Mouse (Mus musculus) CD4-positive, CD25-positive, alpha-beta regulatory T cell, adult 4 months (primary cell): ENCODE data around the gene Prrc2b. TPM values are rescaled to one million over a fixed set of nuclear protein-coding genes. Genes with fewer than 3 reads are reported as not detected.

Experiments used
- ATAC-seq: one replicate; pipeline ENCODE4 v1.8.0; 2017
- polyA plus RNA-seq, 2 experiments: library from polyadenylated mRNA; unstranded; fragments of 100-300 nt; shearing (Covaris generic); gene quantifications; one replicate each; pipeline ENCODE4 v1.2.1; 2017

Gene Prrc2b
- polyA plus RNA-seq, 2 experiments from 2014 or later, result 31.7 to 32.9 TPM

DNA sequence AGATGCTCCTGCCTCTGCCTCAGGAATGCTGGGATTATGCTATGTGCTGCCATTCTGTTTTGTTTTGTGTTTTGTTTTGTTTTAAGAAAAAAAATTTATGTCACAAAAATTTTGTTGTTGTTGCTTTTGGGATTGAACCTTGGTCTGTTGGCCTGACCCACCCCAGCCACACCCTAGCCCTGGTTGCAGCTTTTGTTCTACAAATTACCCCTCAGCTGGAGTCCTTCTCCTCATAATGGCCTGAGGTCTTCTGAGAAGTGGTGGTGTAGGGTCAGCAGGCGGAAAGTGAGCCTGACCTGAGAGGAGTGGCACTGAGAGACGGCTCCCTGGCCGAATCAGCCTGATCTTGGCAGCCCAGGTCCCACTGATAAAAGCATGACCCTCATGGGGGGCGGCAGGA, 11.8 kb downstream of the Prrc2b start:
- no peak for ATAC-seq

DNA sequence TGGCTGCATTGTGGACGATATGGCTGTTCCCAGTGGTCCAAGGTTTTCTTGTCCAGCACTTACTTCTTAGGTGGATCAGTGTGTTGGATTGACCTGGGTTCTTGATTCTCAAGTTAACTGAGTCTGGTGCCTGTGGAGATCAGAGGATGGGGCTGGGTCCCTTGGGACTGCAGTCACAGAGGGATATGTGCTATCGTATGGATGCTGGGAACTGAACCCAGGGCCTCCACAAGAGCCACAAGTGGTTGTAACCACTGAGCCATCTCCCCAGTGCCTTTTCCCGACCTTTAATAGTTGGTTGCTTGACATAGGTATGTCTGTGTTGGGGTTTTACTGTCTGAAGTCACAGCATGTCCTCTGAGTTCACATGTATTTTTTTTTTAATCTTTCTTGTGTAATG, 12.2 kb downstream of the Prrc2b start:
- no peak for ATAC-seq

DNA sequence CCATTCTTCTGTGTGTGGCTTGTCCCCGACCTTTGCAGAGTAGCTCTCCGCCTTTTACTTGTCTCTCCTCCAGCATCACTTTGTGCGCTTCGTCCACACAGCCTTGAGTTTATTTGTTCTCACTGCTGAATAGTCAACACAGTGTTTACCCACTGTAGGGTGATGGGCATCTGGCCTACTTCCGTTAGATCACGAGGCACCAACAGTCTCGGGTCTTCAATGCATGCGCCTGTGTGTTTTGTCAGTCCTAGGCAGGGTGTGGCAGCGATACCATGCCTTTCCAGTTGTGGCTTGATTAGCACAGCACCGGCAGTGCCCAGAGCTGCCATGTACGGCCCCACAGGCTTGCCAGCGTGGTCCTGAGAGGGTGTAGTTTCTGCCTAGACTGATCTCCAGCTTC, 13.6 kb downstream of the Prrc2b start:
- ATAC-seq, result peak; percentile 49

DNA sequence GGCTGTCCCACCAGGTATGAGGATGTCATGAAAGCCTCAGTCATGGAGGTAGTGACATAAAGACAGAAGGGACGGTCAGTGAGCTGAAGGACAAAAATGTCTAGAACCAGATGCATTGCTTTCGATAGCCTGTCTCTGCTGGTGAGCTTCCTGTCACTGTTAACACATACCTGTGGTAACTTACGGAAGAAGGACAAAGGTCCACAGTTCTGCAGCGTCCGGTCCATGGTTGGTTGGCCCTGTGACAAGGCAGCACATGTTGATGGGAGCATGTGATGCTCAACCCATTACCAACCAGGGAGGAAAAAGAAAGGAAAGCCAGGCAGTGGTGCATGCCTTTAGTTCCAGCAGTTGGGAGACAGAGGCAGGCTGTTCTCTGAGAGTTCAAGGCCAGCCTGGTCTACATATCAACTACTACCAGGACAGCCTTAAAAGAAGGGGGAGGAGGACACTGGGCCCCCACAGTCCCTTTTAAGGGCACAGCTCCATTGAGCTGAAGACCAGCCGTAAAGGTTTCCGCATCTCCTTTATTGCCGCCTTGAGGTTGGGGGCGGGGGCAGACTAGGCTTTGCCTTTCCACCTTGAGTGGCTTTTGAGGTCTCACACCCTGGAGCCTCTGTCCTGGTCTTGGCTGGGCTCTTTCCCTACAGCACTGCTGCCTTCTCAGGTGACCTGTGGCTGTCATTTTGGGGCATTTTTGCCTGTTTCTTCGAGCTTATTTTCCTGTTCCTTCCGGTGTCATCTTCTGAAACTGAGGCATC, 14.3 kb downstream of the Prrc2b start:
- peak; percentile 36 for ATAC-seq

DNA sequence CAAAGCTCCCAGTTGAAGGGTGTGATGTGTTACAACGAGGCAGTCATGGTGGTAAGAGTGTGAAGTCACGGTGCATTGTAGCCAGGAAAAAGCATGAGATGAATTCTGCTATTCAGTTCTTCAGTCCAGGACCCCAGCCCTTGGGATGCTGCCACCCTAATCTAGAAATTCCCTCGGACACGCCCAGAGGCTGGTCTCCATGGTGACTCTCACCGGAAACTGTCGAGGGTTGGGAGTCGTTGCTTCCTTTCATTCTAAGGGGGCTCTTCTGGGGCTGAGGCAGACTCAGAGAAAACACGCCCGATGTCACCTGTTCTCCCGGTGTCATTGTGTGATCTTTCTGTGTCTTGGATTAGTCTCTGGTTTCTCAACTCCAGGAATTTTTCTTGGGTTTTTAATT, 15.7 kb downstream of the Prrc2b start:
- no peak for ATAC-seq

DNA sequence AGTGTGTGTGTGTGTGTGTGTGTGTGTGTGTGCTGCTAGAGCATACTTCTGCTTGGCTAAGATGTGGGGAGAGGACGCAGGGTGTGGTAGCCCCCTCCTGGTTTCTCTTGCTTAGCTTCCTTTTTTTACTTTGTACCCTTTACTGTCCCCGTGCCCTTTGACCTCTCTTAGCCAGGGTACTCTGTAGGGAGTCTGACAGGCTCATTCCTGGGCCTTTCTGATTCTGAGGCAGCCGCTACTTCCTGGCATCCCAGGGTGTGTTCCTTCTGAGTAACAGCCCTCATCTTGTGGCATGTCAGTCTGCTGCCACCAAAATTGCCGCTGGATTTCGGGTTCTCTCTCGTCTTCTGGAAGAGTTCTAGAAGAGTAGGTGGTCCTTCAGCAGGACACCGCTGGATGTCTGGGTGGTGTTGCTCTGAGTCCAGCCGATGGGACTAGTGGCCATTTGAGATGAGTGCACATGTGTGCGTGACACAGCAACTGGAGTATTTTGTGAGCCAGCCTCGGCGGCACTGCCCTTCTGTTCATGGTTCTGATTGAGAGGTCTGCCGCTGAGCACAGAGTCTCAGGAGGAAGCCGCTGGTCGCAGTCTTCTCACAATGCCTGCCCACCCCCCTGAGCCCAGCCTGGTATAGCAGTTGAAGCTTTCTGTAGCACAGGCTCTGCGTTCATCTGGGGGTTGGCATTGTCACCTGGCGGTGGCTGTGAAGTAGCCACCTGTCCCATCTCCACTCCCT, 16.3 kb downstream of the Prrc2b start:
- ATAC-seq, result no peak

DNA sequence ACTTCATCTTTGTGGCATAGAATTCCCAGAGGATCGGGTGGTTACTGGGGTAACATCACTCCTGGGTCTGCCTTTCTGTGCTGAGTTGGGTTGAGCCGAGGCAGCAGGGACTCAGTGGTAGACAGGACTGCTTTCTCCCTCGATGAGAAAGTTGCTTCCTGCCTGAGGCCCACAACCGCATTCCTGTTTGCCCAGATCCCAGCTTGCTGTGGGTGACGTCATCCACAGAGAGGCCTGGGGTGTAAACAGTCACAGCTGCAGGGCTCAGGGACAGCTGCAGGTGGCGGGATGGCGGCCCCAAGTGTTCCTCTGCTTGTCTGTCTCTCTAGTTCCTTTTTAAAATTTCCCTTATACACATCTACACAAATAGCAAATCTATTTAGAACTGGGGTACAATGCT, 16.9 kb downstream of the Prrc2b start:
- ATAC-seq, result peak; percentile 68

DNA sequence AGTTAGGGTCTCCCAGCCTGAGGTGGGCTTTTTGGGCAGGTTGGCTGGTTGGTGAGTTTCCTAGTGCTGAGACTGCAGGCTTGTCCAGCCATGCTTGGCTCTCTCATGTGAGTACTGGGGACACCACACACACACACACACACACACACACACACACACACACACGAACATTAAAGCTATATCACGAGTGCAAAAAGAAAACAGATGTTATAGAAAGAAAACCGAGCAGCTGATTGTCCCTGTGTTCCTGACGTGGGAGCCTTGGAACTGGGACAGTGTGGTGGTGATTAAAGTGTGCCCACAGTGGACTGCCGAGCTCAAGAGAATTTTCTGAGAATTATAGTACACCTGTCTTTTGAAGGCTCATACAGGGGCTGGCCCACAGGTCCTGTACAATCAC, 18.4 kb downstream of the Prrc2b start:
- ATAC-seq, result no peak

DNA sequence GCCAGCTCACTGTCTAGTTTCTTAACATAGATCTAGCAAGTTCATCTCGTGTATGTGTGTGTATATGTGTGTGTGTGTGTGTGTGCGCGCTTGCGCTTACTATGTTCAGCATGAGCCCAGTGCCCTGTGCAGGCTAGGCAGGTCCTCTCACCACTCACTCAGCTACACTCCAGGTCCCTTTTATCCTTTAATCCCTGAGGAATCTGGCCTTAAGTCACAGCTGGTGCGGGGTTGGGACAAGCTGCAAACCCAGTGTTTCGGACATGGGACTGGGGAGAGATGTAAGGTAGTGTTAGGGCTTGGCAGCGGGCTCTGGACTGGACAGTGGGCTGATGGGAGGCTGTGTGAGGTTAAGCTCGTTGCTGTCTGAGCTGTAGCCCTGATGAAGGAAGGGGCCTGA, 19.1 kb downstream of the Prrc2b start:
- ATAC-seq, result no peak

DNA sequence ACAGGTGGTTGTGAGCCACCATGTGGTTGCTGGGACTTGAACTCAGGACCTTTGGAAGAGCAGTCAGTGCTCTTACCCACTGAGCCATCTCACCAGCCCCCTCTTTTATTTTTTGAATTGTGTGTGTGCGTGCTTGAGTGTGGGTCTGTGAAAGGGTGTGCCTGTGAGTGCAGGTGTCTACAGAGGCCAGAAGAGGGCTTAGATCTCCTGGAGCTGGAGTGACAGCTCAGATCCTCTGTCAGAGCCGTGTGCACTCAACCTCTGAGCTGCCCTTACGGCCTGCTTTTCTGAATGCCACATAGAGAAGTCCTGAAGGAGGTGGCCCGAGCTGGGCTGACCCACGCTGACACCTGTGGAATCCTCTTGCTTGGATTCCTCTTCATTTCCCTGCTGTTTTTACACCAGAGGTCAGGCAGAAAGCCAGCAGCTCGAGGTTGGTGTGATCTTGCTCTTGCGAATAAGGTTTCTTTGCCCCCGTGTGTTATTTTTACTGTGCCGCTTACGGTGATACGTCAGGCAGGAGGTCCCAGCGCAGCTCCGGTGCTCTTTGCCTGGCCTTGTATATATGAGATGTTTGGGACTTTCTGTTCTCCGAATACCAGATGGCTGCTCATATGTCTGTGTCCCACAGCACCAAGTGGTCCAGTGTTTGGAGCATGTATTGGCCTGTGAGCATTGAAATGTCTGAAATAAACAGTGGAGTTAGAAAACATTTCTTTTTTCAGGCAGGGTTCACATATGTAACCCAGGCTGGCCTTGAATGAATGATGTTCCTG, 21.0 kb downstream of the Prrc2b start:
- no peak for ATAC-seq

DNA sequence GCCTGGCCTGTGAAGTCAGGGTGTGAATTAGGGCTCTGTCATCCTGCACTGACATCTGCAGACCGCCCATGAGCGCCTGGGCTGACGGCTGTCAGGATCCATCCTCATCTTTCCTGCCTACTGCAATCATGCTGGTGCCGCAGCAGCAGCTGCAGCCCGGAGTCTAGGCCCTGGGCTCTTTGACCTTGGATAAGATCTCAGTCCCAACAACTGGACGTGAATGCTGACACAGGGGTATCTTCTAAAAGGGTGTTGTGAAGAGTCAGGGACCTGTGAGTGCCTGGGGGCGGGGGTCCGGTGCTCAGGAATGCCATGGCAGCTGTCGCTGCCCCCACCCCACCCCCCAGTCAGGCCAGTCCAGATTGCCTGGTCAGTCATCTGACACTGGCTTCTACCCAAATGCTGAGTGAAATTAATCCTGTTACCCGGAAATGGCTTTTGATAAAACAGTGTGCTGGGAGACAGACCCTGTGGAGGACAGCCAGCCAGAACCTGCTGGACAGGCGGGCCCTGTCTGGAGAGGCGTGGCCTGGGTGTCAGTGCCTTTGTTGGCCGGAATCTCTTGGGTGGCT, 23.4 kb downstream of the Prrc2b start:
- no peak for ATAC-seq

DNA sequence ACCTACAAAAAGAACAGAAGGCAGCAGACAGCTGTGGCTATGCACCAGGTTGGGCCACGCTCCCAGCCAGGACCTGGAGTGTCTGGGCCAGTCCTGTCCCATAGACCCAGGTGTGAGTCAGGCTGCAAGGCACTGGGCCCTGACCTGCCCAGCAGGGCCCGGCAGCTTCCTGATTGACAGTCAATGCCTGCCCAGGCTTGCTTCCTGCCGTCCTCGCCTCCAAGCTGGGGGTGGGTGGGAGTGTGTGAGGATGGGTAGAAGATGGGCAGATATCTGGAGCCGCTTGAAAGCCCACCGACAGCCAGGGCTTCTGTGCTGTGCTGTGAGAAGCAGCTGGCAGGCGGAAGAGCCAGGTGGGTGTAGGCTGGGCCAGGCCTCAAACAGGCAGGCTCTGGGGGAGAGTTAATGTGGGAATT, 24.2 kb downstream of the Prrc2b start:
- no peak for ATAC-seq

DNA sequence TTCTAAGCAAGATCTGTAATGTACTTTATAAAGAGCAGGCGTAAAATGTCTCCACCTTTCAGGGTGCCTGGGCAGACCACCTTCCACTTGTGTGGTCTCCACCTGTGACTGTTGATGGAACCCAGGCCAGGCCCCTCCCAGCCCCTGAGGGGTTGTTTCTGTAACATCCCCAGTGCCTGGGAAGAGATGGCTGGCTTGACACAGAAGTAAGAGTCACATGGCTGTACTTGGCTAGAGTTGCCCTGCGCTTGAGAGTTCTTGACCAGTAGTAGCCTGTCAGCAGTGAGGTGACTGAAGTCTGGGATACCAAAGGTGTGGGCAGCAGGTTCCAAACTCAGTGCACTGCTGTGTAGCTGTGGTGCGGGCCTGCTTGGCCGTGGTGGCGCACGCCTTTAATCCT, 24.6 kb downstream of the Prrc2b start:
- ATAC-seq, result no peak

DNA sequence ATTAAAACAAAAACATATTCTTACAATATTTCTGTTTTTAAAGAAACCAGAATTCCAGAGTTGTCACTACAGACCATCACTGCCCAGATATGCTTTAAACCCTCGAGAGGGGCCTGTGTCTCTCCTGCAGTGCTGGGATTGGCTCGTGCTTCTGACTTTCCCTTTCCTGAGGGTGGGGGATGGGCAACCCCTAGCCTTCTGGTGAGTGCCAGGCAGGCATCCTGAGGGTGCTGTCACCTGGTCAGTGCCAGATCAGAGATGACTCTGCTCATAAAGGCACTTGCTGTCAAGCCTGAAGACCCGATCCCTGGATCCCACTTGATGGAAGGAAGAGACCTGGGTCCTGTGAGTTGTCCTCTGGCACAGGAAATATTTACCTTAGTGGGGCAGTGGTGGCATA, 26.0 kb downstream of the Prrc2b start:
- ATAC-seq, result no peak

DNA sequence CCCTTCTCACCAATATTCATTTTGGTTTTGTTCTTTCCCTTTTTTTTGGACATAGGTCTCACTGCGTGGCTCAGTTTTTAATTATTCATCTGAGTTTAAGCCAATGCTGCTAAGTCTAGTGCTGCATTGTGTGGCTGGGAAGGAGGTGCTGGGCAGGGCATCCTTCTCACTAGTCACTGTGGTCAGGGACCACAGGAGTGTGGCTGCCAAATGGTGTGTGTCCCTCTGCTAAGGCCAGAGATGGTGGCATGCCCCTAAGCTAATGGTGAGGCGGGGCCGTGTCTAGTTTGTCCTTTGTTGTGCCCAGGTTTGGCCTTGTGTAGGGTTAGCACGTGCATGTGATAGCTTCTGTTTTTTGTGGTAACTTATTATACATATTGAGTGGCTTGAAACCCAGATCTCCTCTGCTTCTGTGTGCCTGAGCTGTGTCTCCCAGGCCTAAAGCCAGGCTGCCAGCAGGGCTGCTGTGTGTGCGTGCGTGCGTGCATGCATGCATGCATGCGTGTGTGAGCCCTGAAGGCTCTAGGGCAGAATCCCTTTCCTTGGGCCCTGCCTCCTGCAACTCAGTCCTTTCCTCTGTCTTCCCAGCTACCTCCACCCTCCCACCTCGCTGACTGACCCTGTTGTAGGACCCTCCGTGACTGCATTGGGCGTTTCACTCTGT, 26.6 kb downstream of the Prrc2b start:
- no peak for ATAC-seq

DNA sequence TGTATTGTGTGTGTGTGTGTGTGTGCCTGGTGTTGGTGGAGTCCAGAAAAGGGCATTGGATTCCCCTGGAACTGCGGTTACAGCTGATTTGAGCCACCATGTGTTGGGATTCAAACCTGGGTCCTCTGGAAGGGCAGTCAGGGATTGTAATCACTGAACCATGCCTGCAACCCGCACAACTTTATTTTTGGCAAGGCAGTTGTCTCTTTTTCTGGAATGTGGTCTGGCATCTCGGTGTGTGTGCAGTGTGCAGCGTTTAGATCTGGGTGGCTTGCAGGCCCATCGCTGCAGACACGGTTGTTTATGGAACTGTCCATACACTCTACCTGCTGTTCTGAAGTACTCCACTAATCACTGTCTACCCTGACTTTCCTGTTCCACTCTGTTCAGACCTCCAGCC, 28.5 kb downstream of the Prrc2b start:
- ATAC-seq, result no peak

DNA sequence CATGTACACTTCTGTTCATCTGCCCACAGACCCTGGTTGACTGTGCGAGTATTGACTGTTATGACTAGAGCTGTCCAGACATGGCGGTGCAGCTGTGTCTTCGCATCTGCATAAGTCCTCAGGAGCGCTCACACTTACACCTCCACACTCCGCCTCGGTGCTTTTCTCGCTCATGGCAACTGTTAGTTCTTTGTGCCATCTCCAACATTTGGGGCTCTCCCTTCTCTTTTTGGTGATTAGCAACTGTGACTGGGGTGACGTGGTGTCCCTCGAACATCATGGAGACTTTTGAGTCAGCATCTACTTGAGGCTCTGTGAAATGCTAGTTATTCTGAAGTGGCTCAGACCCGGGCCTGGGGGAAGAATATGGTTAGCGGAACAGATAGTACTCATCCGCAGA, 29.2 kb downstream of the Prrc2b start:
- ATAC-seq, result peak; percentile 86

DNA sequence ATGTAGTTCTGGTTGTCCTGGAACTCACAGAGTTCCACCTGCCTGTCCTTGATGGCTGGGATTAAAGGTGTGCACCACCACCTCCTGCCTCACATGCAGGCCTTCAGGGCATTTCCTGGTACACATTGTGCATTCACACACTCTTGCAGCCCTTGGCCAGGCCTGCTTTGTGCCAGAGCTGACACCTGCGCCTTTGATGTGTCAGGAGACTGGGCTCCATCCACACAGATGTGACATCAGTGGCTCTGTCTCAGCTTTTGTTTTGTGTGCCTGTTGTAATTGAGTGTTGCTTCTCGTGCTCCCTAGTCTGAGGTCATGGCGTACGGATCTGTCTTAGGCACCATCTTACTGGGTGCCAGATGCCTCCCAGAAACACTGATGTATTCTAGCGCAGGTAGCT, 30.5 kb downstream of the Prrc2b start:
- ATAC-seq, result no peak

DNA sequence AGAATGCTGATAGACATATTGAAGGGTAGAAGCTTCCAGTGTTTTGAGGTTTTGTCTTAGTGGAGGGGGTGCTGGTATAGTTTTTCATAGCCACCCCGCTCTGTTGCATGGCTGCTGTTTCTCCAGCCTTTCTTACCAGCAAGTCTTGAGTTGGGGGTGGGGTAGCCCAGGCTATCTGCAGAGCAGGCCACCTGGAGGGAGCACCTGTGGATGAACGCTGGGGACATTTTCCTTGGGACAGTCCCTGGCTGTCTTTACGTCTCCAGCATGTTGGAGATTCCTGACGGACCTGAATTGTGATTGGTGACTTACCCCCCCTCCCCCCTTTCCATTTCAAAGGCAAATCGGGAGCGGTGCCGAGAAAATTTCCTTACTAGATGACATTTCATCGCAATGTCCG, 31.2 kb downstream of the Prrc2b start:
- no peak for ATAC-seq

DNA sequence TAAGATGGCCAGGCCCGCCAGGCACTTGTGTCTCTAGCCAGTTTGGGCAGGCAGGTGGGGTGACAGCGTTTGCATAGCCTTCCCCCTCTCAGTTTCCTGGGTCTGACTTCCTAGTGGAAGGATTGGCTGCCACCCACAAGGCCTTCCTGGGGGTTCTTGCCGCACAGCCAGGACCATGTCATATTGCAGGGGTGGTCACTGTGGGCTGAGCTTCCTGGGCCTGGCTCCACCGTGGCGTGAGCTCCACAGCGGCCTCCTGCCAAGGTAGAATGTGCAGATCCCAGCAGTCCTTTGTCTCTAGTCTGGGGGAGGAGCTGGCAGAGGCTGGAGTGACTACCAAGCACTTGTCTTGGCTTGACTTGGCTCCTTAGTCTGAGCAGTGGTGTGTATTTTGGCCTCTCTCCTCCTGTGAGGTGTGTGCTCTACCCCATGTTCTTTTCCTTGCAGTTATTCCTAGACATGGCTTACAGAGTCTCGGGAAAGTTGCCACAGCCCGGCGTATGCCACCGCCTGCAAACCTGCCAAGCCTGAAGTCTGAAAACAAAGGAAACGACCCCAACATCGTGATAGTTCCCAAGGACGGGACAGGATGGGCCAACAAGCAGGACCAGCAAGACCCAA, 31.9 kb downstream of the Prrc2b start:
- no peak for ATAC-seq

DNA sequence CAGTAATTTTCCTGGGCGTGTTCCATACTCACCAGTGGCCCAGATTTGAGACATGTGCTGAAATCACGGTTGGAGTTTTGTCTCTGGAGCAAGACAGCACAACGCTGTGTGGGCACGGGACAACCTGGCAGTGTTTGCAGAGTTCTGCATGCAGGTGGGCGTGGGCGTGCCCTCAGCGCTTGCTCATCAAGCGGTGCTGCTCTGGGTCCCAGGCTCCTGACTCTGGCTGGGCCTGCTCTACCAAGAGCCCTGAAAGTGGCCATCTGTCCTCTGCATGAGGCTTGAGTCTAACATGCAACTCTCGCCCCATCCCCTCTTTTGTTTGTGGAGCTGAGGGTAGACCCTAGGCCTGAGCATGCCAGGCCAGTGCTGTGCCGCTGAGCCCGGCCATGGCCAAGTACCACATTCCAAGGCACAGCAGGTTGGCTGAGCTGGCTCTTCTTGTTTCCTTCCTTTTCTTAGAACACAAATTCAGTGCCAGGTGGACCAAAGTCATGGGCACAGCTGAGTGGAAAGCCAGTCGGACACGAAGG, 36.2 kb downstream of the Prrc2b start:
- ATAC-seq, result no peak

DNA sequence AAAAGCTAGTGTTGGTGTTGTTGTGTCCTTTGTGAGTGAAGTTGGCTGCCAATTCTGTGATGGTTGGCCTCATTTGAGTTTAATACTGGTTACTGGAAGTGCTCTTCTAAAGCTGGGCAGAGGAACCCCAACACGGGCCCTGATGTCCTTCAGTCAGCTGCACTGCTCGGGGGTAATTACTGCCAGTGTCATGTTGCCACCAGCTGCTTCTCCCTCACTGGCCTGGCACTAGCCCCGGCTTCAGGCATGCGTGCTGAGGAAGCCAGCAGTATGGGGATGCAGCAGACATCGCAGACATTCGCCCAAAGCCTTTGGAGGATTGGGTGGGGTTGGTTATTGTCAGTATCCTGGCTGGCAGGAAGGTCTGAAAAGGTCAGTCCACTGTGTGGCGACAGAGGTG, 36.8 kb downstream of the Prrc2b start:
- ATAC-seq, result no peak
